Mouse (Mus musculus) bone marrow, adult 2 months (tissue): ENCODE results near the gene Entpd3.

Experiments used
- CTCF ChIP-seq: fragments of 200-500 bp; IDR thresholded peaks from 2 replicates; pipeline ENCODE4 v1.5.1; 2011; ENCODE audit warnings: low read length, control low read depth; ENCODE audit not compliant: control insufficient read depth, insufficient read depth
- POLR2A ChIP-seq: fragments of 200-500 bp; IDR thresholded peaks from 2 replicates; pipeline ENCODE4 v1.6.1; 2011; ENCODE audit warnings: low read depth, mild to moderate bottlenecking, control low read depth, low read length, borderline replicate concordance; ENCODE audit not compliant: control insufficient read depth

- TF ChIP-seq CTCF: no peak
- no peak for TF ChIP-seq POLR2A
Observed at GRCm38 (mm10) chr9:120577706-120578405, 38.2 kb downstream of the Entpd3 start.
